Mouse (Mus musculus) erythroblast, adult 5-6 weeks (primary cell): ENCODE measurements around the gene Mrpl37. TPM values are rescaled to one million over a fixed set of nuclear protein-coding genes. Genes with fewer than 3 reads are reported as not detected.
A peak's percentile ranks its signal among the peaks of the same experiment; 100 is the strongest.

Experiments
- ATAC-seq: replicated peaks from 2 replicates; pipeline ENCODE4 v1.8.0; 2016; ENCODE audit warnings: moderate number of reproducible peaks, mild to moderate bottlenecking, moderate TSS enrichment, inconsistent platforms; ENCODE audit not compliant: poor library complexity, low FRiP score, severe bottlenecking
- total RNA-seq, 2 experiments: library from RNA; stranded (forward) in 1 of 2; stranded (reverse) in 1 of 2; fragments of 150-400 nt in 1 of 2; fragments of 200-764, 138-1000 nt in 1 of 2; gene quantifications; 2 replicates each; pipeline versions ENCODE4 v1.2.3 to v1.2.4; 2015 to 2017; ENCODE audit warnings: low replicate concordance in 2 of 2

Mrpl37 gene
- total RNA-seq (2015; ENCODE audit: low replicate concordance) (20.9 and 25.0 TPM in 2 replicates), total RNA-seq (2017; ENCODE audit: low replicate concordance) (5.4 and 17.2 TPM in 2 replicates)

GRCm38 (mm10) chr4:107066252-107067124 lies at the start of gene Mrpl37, which contains the start of gene Cyb5rl:
Gene Mrpl37 (minus strand): TSS chr4:107066868.
Gene Cyb5rl (plus strand): TSS chr4:107066988.
- ATAC-seq = peak; percentile 99

GRCm38 (mm10) chr4:107114278-107114677 lies 47.6 kb upstream of the Mrpl37 start:
- no peak for ATAC-seq

- ATAC-seq = peak; percentile 50
These were observed 42.5 kb upstream of the Mrpl37 start for GRCm38 (mm10) chr4:107109181-107109580.

GRCm38 (mm10) chr4:107108291-107108731 lies 41.6 kb upstream of the Mrpl37 start:
- ATAC-seq = no peak

- ATAC-seq = no peak
These were observed 40.1 kb upstream of the Mrpl37 start for GRCm38 (mm10) chr4:107106777-107107176.

GRCm38 (mm10) chr4:107102220-107102619 lies 35.6 kb upstream of the Mrpl37 start:
- ATAC-seq = no peak

- no peak for ATAC-seq
These were observed 32.3 kb upstream of the Mrpl37 start for GRCm38 (mm10) chr4:107098791-107099525.

GRCm38 (mm10) chr4:107098375-107098774 lies 31.7 kb upstream of the Mrpl37 start:
- ATAC-seq = no peak

GRCm38 (mm10) chr4:107097871-107098270 lies 31.2 kb upstream of the Mrpl37 start:
- ATAC-seq = no peak

- ATAC-seq = no peak
These were observed 30.2 kb upstream of the Mrpl37 start, which contains the start of gene Cdcp2 for GRCm38 (mm10) chr4:107096841-107097373. Gene Cdcp2 (plus strand): TSS chr4:107096891.

GRCm38 (mm10) chr4:107096043-107096442 lies 29.4 kb upstream of the Mrpl37 start:
- ATAC-seq = no peak

- no peak for ATAC-seq
These were observed 28.0 kb upstream of the Mrpl37 start for GRCm38 (mm10) chr4:107094484-107095187.

- ATAC-seq = no peak
These were observed 25.0 kb upstream of the Mrpl37 start for GRCm38 (mm10) chr4:107091696-107092095.

GRCm38 (mm10) chr4:107084858-107085257 lies 18.2 kb upstream of the Mrpl37 start:
- no peak for ATAC-seq

GRCm38 (mm10) chr4:107084343-107084742 lies 17.7 kb upstream of the Mrpl37 start:
- no peak for ATAC-seq

GRCm38 (mm10) chr4:107083126-107083525 lies 16.5 kb upstream of the Mrpl37 start:
- no peak for ATAC-seq

- no peak for ATAC-seq
These were observed 15.5 kb upstream of the Mrpl37 start for GRCm38 (mm10) chr4:107082185-107082584.

GRCm38 (mm10) chr4:107079716-107080115 lies 13.0 kb upstream of the Mrpl37 start:
- ATAC-seq = no peak

GRCm38 (mm10) chr4:107078894-107079293 lies 12.2 kb upstream of the Mrpl37 start:
- no peak for ATAC-seq

GRCm38 (mm10) chr4:107075456-107075855 lies 8.8 kb upstream of the Mrpl37 start:
- no peak for ATAC-seq
